Mouse (Mus musculus) heart, postnatal 36 days (tissue): ENCODE results near the gene Eif4g3. TPM values are rescaled to one million over a fixed set of nuclear protein-coding genes. Genes with fewer than 3 reads are reported as not detected.

Experiments
- microRNA-seq, 2 experiments: library from miRNA; unstranded; fragments of <30 nt; microRNA quantifications; one replicate each; pipeline ENCODE4 v1.2.0; 2021; ENCODE audit warnings: borderline number of aligned reads in 2 of 2
- total RNA-seq, 2 experiments: library from RNA; stranded (reverse); gene quantifications; 2 replicates each; pipeline ENCODE4 v1.2.3; 2021

Eif4g3 gene
- total RNA-seq, 2 experiments from 2014 or later: 45.5 to 47.2 TPM

Small RNAs within 50 kb of the gene (microRNA-seq; reads per million reads assigned to microRNA genes)
- 0 reads per million in 2 experiments for gene Mir6399

Other genes starting within 250 kb of the Eif4g3 start
- 10 to 100 TPM; 29.5 to 45.6 TPM for gene Alpl, start 196.6 kb upstream of the Eif4g3 start, total RNA-seq
- gene Ece1, start 130.8 kb upstream of the Eif4g3 start, total RNA-seq: 100 to 1,000 TPM; 113 to 115 TPM
- gene Hp1bp3, start 223.3 kb downstream of the Eif4g3 start, total RNA-seq: 10 to 100 TPM; 77.5 to 87.7 TPM